Mouse (Mus musculus) MEL (cell line): Measurements from ENCODE around the gene Tatdn2. TPM values are rescaled to one million over a fixed set of nuclear protein-coding genes. Genes with fewer than 3 reads are reported as not detected.

Experiments used
- DNase-seq: peaks from one replicate; pipeline ENCODE4 v3.0.0; 2011; ENCODE audit warnings: low read depth, low spot score
- H3K27ac ChIP-seq: 2 replicates; pipeline ENCODE4 v1.5.1; 2012; ENCODE audit warnings: low read depth, mild to moderate bottlenecking, control low read depth, low read length, moderate library complexity; ENCODE audit not compliant: control insufficient read depth
- H3K27me3 ChIP-seq, 2 experiments: fragments of 150-350 bp in 1 of 2; sonication (generic) in 1 of 2; 2 replicates each; pipeline ENCODE4 v1.6.1; 2012; ENCODE audit warnings: low read length in 2 of 2, mild to moderate bottlenecking in 2 of 2, improper control_type of control experiment in 1 of 2, moderate library complexity in 1 of 2; ENCODE audit not compliant: insufficient read depth in 2 of 2, control insufficient read depth in 1 of 2
- H3K36me3 ChIP-seq, 2 experiments: 2 replicates each; pipeline ENCODE4 v1.6.1; 2012 to 2014; ENCODE audit warnings: low read length in 2 of 2, improper control_type of control experiment in 1 of 2, inconsistent platforms in 1 of 2, mild to moderate bottlenecking in 1 of 2; ENCODE audit not compliant: insufficient read depth in 2 of 2, control insufficient read depth in 1 of 2
- H3K4me1 ChIP-seq, 2 experiments: fragments of 150-350 bp in 1 of 2; sonication (generic) in 1 of 2; 2 replicates each; pipeline ENCODE4 v1.6.1; 2012; ENCODE audit warnings: low read length in 2 of 2, improper control_type of control experiment in 1 of 2, mild to moderate bottlenecking in 1 of 2; ENCODE audit not compliant: insufficient read depth in 2 of 2, control insufficient read depth in 1 of 2
- H3K4me3 ChIP-seq, 2 experiments: fragments of 150-350 bp in 1 of 2; sonication (generic) in 1 of 2; 2 replicates each; pipeline ENCODE4 v1.5.1; 2012; ENCODE audit warnings: low read depth in 2 of 2, low read length in 2 of 2, mild to moderate bottlenecking in 2 of 2, moderate library complexity in 2 of 2, control low read depth in 1 of 2, improper control_type of control experiment in 1 of 2; ENCODE audit not compliant: control insufficient read depth in 1 of 2, insufficient read depth in 1 of 2
- H3K79me2 ChIP-seq: 2 replicates; pipeline ENCODE4 v1.6.1; 2012; ENCODE audit warnings: mild to moderate bottlenecking, low read length, moderate library complexity; ENCODE audit not compliant: control insufficient read depth, poor library complexity, insufficient read depth
- H3K9ac ChIP-seq: 2 replicates; pipeline ENCODE4 v1.6.1; 2012; ENCODE audit warnings: low read depth, mild to moderate bottlenecking, control low read depth, low read length, moderate library complexity; ENCODE audit not compliant: control insufficient read depth, poor library complexity, severe bottlenecking
- H3K9me3 ChIP-seq: fragments of 150-350 bp; sonication (generic); replicated peaks from 2 replicates; pipeline ENCODE4 v1.6.1; 2012; ENCODE audit warnings: mild to moderate bottlenecking, low read length, improper control_type of control experiment, moderate library complexity; ENCODE audit not compliant: insufficient read depth
- CHD2 ChIP-seq: IDR thresholded peaks from 2 replicates; pipeline ENCODE4 v1.6.1; 2011; ENCODE audit warnings: low read length, improper control_type of control experiment
- CTCF ChIP-seq, 3 experiments: IDR thresholded peaks in 2 of 3; conservative IDR thresholded peaks in 1 of 3; 2 replicates each; pipeline ENCODE4 v1.5.1; 2011 to 2012; ENCODE audit warnings: low read length in 3 of 3, low read depth in 2 of 3, mild to moderate bottlenecking in 2 of 3, improper control_type of control experiment in 1 of 3, inconsistent platforms in 1 of 3, mixed read lengths in 1 of 3, moderate library complexity in 1 of 3; ENCODE audit not compliant: control insufficient read depth in 1 of 3, insufficient read depth in 1 of 3, poor library complexity in 1 of 3, severe bottlenecking in 1 of 3
- EP300 ChIP-seq, 2 experiments: IDR thresholded peaks; 2 replicates each; pipeline ENCODE4 v1.6.1; 2011; ENCODE audit warnings: improper control_type of control experiment in 2 of 2, low read length in 2 of 2, low read depth in 1 of 2, mild to moderate bottlenecking in 1 of 2
- ETS1 ChIP-seq: IDR thresholded peaks from 2 replicates; pipeline ENCODE4 v1.6.1; 2012; ENCODE audit warnings: low read depth, mild to moderate bottlenecking, inconsistent platforms, low read length, improper control_type of control experiment, moderate library complexity
- GATA1 ChIP-seq: IDR thresholded peaks from 2 replicates; pipeline ENCODE4 v1.6.1; 2011; ENCODE audit warnings: low read depth, low read length, improper control_type of control experiment
- HCFC1 ChIP-seq: IDR thresholded peaks from 2 replicates; pipeline ENCODE4 v1.6.1; 2012; ENCODE audit warnings: low read depth, mild to moderate bottlenecking, inconsistent platforms, low read length, improper control_type of control experiment, moderate library complexity
- KAT2A ChIP-seq: conservative IDR thresholded peaks from 2 replicates; pipeline ENCODE4 v1.6.1; 2012; ENCODE audit warnings: low read depth, low read length, improper control_type of control experiment, inconsistent platforms
- MEF2A ChIP-seq: IDR thresholded peaks from 2 replicates; pipeline ENCODE4 v1.6.1; 2014; ENCODE audit warnings: low read depth, mild to moderate bottlenecking, inconsistent platforms, low read length, improper control_type of control experiment; ENCODE audit not compliant: poor library complexity, insufficient replicate concordance, severe bottlenecking; ENCODE audit errors: extremely low read depth
- MYB ChIP-seq: IDR thresholded peaks from 2 replicates; pipeline ENCODE4 v1.6.1; 2011; ENCODE audit warnings: mild to moderate bottlenecking, low read depth, low read length, improper control_type of control experiment
- MYC ChIP-seq: IDR thresholded peaks from 2 replicates; pipeline ENCODE4 v1.6.1; 2011; ENCODE audit warnings: low read depth, mild to moderate bottlenecking, low read length, improper control_type of control experiment, moderate library complexity
- POLR2A ChIP-seq, 2 experiments: IDR thresholded peaks; 2 replicates each; pipeline ENCODE4 v1.6.1; 2011 to 2012; ENCODE audit warnings: low read length in 2 of 2, mild to moderate bottlenecking in 2 of 2, control low read depth in 1 of 2, improper control_type of control experiment in 1 of 2, low read depth in 1 of 2, moderate library complexity in 1 of 2; ENCODE audit not compliant: control insufficient read depth in 1 of 2, insufficient read depth in 1 of 2, poor library complexity in 1 of 2
- POLR2AphosphoS5 ChIP-seq: IDR thresholded peaks from 2 replicates; pipeline ENCODE4 v1.6.1; 2012; ENCODE audit warnings: low read depth, borderline replicate concordance, mild to moderate bottlenecking, inconsistent platforms, low read length, moderate library complexity, mixed read lengths
- SIN3A ChIP-seq: IDR thresholded peaks from 2 replicates; pipeline ENCODE4 v1.6.1; 2012; ENCODE audit warnings: low read length, improper control_type of control experiment, inconsistent platforms
- SMC3 ChIP-seq: IDR thresholded peaks from 2 replicates; pipeline ENCODE4 v1.6.1; 2011; ENCODE audit warnings: low read depth, low read length, improper control_type of control experiment
- TAL1 ChIP-seq: IDR thresholded peaks from 2 replicates; pipeline ENCODE4 v1.6.1; 2012; ENCODE audit warnings: mild to moderate bottlenecking, inconsistent platforms, low read length, moderate library complexity, mixed read lengths
- TBP ChIP-seq: IDR thresholded peaks from 2 replicates; pipeline ENCODE4 v1.8.0; 2011; ENCODE audit warnings: low read depth, low read length, improper control_type of control experiment
- TCF12 ChIP-seq: IDR thresholded peaks from 2 replicates; pipeline ENCODE4 v1.6.1; 2014; ENCODE audit warnings: low read depth, mild to moderate bottlenecking, inconsistent platforms, low read length, improper control_type of control experiment, moderate library complexity
- USF1 ChIP-seq: IDR thresholded peaks from 2 replicates; pipeline ENCODE4 v1.6.1; 2014; ENCODE audit warnings: low read depth, mild to moderate bottlenecking, inconsistent platforms, low read length, improper control_type of control experiment, moderate library complexity
- USF2 ChIP-seq, 2 experiments: IDR thresholded peaks; 2 replicates each; pipeline ENCODE4 v1.6.1; 2011 to 2012; ENCODE audit warnings: improper control_type of control experiment in 2 of 2, low read length in 2 of 2, borderline replicate concordance in 1 of 2, inconsistent platforms in 1 of 2, low read depth in 1 of 2, mild to moderate bottlenecking in 1 of 2; ENCODE audit not compliant: insufficient read depth in 1 of 2
- ZMIZ1 ChIP-seq: IDR thresholded peaks from 2 replicates; pipeline ENCODE4 v1.6.1; 2012; ENCODE audit warnings: low read depth, mild to moderate bottlenecking, inconsistent platforms, low read length, improper control_type of control experiment, moderate library complexity
- polyA plus RNA-seq, 2 experiments: library from polyadenylated mRNA; stranded (reverse) in 1 of 2; unstranded in 1 of 2; fragments of >175 nt in 1 of 2; fragments of >200 nt in 1 of 2; gene quantifications; 2 replicates each; pipeline versions ENCODE4 v1.2.1 to v1.2.4; 2012; ENCODE audit warnings: low replicate concordance in 2 of 2, low read depth in 1 of 2; ENCODE audit not compliant: insufficient read length in 2 of 2, insufficient read depth in 1 of 2, missing spikeins in 1 of 2
- total RNA-seq: library from RNA; depleted of rRNA; stranded (reverse); fragments of 300-350 nt; gene quantifications from 2 replicates; pipeline ENCODE4 v1.2.3, GENCODE M21; 2012

Gene Tatdn2
- total and polyA plus RNA-seq, 3 experiments, result 102 to 136 (median 121) TPM

- Histone ChIP-seq H3K36me3 (peaks cover 0 to 5% of the 10 kb centered on the region in 2 experiments; a peak in 2 of 4 replicates), H3K27me3 (no peaks in the 10 kb centered on the region), H3K27ac (no peak overlapping the region), H3K9me3 (no peaks in the 10 kb centered on the region)
- TF ChIP-seq MEF2A, result no peak
- TF ChIP-seq ZMIZ1, result no peak
- no peak for TF ChIP-seq SMC3
- TF ChIP-seq ETS1, result no peak
- no peak for TF ChIP-seq TBP
- TF ChIP-seq TAL1, result no peak
- TF ChIP-seq TCF12, result no peak
- TF ChIP-seq GATA1, result no peak
- TF ChIP-seq MYC, result no peak
- TF ChIP-seq USF2 (IDR thresholded peaks at IDR 0.05; ENCODE audit: borderline replicate concordance in 1 of 2, insufficient read depth in 1 of 2, low read depth in 1 of 2, low read length in 2 of 2), result no peak
- TF ChIP-seq MYB, result no peak
- TF ChIP-seq POLR2AphosphoS5, result no peak
- TF ChIP-seq HCFC1, result no peak
- no peak for TF ChIP-seq CHD2
- no peak for TF ChIP-seq EP300 (IDR thresholded peaks at IDR 0.05; ENCODE audit: low read depth in 1 of 2, low read length in 2 of 2)
- TF ChIP-seq, all 39 proteins: peak for 0
- no peak for DNase-seq
- H3K79me2 ChIP-seq, result no peaks in the 10 kb centered on the region
- H3K4me3 ChIP-seq, result no peak overlapping the region
- no peak overlapping the region for H3K9ac ChIP-seq
- H3K4me1 ChIP-seq, result peaks cover 8 to 9% of the 10 kb centered on the region in 2 experiments; a peak in 3 of 4 replicates
Observed at GRCm38 (mm10) chr6:113683081-113683825, 13.6 kb upstream of the Tatdn2 start.

- Histone ChIP-seq H3K4me1 (peaks cover 11 to 23% of the 10 kb centered on the region in 2 experiments; a peak in 3 of 4 replicates), H3K79me2 (no peaks in the 10 kb centered on the region), H3K27me3 (no peaks in the 10 kb centered on the region), H3K27ac (no peak overlapping the region), H3K9ac (no peak overlapping the region), H3K4me3 (no peak overlapping the region), H3K9me3 (no peaks in the 10 kb centered on the region), H3K36me3 (peaks cover 0 to 20% of the 10 kb centered on the region in 2 experiments; a peak in 2 of 4 replicates)
- TF ChIP-seq CTCF (IDR thresholded peaks at IDR 0.05 in 2 of 3, conservative IDR thresholded peaks at IDR 0.05 in 1 of 3; ENCODE audit: control insufficient read depth in 1 of 3, insufficient read depth in 1 of 3, low read depth in 2 of 3, low read length in 3 of 3, poor library complexity in 1 of 3, severe bottlenecking in 1 of 3) (no peak), ZMIZ1 (no peak), EP300 (IDR thresholded peaks at IDR 0.05; ENCODE audit: low read depth in 1 of 2, low read length in 2 of 2) (no peak), POLR2A (IDR thresholded peaks at IDR 0.05; ENCODE audit: control insufficient read depth in 1 of 2, insufficient read depth in 1 of 2, low read depth in 1 of 2, low read length in 2 of 2, poor library complexity in 1 of 2) (0 out of 4 replicates have a peak, but pooled peaks of 1 of the 2 experiments have one; percentile 23), KAT2A (no peak), SIN3A (no peak), USF1 (no peak)
- DNase-seq, result no peak
Observed at GRCm38 (mm10) chr6:113686551-113687125, 10.2 kb upstream of the Tatdn2 start.
